Mouse (Mus musculus): ENCODE data around the gene Cxcl3. TPM values are rescaled to one million over a fixed set of nuclear protein-coding genes. Genes with fewer than 3 reads are reported as not detected.

Gene Cxcl3
- not detected for total RNA-seq (2021)
- long read RNA-seq, result 0 reads

DNA sequence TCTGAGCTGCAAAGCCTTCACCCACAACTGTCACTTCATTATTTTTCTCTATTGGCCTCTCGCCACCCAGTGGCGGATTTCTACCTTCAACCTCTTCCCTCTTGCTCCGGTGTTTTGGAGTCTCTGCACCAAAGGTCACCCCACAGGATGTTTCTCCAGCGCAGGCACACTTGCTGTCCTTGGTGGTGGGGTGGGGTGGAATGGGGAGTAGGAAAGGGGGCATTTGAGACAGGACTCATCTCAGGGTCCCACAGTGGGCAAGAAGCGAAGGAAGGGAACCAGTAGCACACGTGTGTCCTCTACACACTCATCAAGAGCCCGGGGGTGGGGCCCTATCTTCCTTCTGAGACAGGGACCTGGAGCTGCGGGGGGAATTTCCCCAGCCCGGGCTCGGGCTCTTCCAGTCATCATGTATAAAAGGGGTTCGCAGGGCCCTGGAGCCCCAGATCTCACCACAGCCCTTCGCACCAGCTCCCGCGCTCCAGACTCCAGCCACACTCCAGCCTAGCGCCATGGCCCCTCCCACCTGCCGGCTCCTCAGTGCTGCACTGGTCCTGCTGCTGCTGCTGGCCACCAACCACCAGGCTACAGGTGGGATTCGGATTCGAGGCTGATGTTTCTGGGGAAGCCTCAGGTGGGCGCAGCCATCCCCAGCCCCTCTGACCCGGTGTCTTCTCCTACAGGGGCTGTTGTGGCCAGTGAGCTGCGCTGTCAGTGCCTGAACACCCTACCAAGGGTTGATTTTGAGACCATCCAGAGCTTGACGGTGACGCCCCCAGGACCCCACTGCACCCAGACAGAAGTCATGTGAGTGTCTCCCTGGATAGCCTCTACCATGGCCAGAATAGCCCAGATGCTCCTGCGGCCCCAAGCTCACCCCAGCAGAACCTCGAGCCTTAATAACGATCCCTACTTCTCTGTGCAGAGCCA is at the start of gene Cxcl3:
Gene Cxcl3 (plus strand): TSS at position 445 of the 930 bp plus-strand sequence.
- DNase-seq (ENCODE audit: low spot score in 2 of 2), result peak in 1 of 2 experiments; percentile 19

DNA sequence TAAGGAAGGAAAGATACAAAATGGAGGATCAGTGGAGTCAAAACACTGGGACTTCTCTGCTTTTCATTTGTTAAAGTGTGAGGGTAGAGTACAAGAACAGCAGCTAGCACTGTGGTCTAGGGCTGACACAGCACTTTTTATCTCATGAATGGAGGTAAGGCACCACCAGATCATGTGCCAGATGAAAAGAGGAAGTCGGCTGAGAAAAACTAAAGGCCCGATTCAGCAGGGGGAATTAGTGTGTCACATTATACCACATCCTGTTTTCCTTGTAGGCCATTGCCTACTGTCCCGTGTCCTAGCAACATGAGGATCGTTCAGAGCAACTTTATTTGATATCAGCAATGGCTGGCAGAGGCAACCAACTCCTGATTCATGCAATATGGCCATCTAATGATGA is 43.9 kb upstream of the Cxcl3 start:
- DNase-seq (ENCODE audit: low spot score in 2 of 2), result no peak

DNA sequence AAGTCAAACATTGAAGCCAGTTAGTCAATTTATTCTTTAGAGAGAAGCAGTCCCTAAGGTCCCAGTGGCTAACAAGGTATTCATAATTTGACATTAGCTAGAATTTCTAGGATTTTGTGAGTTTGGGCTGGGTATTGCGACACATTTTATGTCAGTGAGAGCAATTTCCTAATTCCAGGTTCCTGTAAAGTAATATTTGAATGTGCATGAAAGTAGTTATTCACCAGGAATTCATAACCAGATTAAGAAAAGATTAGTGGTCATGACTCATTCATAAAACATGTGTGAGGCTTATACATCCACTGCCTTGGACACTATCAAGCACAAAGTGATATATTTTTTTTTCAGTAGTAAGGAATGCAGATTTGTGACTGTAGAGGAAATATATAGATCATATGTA is 32.0 kb upstream of the Cxcl3 start:
- DNase-seq (ENCODE audit: low spot score in 2 of 2), result no peak

DNA sequence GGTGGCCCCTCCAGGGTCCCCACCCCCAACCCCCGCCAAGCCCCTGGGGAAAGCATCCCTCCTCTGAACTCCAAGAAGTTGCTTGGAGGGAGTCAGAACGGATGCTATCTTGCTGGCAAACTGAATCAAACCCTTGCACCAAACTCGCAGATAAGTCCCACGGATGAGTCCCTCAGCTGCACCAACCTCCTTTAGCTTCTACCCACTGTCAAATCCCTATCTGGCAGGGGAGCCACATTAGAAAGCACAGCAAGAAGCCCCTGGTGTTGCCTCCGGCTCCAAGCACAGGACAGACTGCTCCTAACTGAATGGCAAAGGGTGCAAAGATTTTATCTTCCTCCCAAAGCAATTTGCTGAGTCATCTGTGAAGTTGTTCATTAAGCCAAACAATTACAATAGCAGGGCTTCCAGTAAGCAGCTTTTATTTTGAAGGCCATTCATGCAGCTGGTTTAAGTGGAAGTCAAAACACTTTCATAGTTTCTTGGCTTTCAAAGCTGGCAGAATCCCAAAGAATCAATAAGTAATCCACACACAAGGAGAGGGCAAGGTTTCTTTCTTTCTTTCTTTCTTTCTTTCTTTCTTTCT is 27.8 kb upstream of the Cxcl3 start:
- no peak for DNase-seq (ENCODE audit: low spot score in 2 of 2)

DNA sequence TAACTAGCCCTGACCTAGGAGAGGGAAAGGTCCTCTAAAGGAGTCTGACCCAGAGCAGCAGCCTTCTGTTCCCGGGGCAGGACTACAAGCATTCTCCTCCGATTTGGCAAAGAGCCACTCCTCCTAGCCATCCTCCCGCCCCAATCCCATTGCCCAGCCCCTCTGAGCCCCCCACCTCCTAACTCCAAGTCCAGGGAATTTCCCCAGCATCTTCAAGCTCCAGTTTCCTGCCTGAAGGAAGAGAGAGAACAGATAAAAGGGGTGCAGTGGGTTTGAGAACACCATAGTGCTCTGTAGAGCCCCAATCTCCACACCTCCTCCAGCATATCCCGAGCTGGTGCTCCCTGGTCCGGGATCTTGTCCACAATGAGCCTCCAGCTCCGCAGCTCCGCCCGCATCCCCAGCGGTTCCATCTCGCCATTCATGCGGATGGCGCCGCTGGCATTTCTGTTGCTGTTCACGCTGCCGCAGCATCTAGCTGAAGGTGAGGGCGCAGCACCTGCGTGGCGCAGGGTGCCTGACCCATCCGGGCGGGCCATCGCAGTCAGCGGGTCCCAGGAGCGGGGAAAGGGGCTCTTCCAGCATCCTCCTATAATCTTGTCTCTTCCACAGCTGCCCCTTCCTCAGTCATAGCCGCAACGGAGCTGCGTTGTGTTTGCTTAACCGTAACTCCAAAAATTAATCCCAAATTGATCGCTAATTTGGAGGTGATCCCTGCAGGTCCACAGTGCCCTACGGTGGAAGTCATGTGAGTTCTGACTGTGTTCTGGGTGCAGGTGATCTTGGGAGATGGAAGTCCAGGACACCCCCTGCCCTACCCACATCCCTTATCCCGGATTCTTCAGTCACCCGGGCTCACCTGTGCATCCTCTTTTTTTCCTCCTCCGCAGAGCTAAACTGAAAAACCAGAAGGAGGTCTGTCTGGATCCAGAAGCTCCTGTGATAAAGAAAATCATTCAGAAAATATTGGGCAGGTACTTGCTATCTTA is 26.5 kb upstream of the Cxcl3 start, which contains the start of gene Cxcl5:
Gene Cxcl5 (plus strand): TSS at position 284 of the 989 bp plus-strand sequence.
- DNase-seq (ENCODE audit: low spot score in 2 of 2), result peak; percentile 11 to 23

DNA sequence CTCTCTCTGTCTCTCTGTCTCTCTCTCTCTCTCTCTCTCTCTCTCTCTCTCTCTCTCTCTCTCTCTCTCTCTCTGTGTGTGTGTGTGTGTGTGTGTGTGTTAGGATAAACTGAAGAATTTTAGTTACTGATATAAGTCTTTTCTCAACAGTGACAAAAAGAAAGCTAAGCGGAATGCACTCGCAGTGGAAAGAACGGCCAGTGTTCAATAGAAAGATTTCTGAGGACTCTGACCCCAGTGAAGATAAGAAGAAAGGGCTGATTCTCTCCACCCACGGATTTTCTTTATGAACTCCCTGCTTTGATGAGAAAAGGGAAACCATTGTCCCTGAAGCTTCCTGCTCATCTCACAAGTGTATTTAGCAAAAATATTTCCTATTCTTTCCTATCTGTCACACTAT is 25.6 kb upstream of the Cxcl3 start:
- DNase-seq (ENCODE audit: low spot score in 2 of 2), result no peak

DNA sequence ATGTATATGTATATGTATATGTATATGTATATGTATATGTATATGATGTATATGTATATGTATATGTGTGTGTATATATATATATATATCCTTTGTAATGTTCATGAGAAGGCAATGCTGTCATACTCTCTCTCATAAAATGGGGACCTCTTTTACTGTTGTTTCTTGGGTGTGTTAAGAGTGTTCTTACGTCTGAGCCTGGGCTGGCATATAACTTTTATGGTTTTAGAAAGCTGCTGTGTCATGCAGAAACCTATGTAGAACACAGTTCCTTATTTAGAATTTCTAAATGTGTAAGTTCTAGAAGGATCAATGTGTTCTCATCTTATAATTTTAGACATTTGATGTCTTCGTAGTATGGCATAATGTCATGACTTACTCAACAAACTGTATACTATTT is 25.1 kb upstream of the Cxcl3 start:
- no peak for DNase-seq (ENCODE audit: low spot score in 2 of 2)

DNA sequence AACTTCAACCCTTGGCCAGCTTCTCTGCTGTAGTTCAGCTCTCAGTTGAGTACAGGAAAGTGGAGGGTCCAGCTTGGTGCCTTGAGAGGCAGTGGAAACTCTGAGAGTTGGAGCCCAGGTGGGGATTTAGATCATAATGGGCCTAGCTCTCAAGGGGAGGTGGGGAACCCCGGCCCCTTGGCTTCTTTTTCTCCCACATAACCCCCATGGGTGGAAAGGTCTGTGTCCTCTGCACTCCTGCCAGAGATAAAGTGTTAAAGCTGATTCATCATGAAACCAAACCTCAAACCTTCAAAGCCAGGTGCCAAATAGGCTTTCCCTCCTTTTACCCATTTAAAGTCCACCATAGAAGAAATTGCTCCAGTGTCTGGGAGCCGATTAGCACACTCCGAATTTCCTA is 24.1 kb upstream of the Cxcl3 start:
- DNase-seq (ENCODE audit: low spot score in 2 of 2), result no peak

DNA sequence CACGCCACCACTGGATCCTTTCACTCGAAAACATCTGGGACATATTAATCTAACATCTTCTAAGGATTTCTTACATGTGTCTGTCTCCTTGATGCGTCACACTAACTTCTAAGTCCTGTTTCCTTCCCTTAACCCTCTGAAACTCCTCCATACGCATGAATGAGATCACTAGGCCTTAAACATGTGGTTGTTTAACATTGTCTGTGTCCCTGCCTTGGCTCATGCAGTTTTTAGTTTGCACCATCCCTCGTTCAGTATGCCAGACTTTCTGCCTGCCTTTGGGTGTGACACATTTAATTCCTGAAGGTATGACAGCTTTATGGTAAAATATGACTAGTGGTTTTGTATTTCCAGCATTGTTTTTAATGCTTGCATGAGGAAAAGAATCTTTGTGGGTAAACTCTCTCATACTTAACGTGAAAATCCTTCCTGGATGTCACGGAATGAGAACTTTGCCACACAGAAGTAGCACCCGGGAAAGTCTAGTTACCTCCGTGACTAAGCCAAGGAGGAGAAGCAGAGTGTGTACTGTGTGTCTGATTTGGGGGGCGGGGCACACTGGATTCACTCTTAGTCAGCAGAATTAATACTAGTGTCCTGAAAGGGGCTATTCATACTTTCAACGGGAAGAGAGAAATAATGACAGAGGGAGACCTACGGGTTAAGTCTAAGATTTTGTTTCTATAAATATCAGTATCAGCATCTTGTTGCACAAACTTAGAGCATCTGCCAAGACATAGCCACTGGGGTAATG is 21.8 kb upstream of the Cxcl3 start:
- no peak for DNase-seq (ENCODE audit: low spot score in 2 of 2)

DNA sequence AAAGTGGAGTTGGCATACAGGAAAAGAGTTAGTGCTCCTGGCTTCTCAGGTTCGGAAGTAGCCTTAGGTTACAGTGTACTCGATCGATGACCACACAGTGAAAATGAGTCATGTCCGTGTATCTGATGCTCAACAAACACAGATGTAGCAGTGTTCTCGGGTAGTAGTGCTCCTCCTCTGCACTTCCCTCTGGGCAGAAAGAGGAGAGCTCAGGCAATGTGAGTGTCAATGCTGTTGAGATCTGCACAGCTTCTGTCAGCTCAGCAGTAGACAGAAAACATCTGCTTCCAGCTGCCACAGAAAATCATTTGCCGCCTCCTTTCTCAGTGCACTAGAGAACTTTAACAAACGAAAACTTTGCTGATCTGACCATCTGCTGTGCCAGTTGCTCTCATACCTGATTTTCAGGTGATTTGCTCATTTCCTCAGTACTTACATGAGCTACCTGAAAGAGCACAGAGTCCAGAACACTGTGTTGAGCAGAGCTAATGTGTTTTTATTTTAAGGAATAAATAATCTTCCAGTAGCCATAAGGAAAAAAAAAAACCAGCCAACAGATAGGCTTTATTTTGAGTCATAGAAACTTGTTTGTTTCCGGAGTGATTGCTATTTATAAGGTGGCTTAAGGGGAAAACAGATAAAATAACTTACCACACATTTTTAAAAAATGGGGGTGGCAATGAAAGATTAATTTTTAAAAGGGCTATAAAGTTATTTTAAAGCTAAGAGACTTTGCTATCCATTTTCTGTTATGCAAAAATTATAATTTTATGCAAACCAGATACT is 19.9 kb upstream of the Cxcl3 start:
- no peak for DNase-seq (ENCODE audit: low spot score in 2 of 2)

DNA sequence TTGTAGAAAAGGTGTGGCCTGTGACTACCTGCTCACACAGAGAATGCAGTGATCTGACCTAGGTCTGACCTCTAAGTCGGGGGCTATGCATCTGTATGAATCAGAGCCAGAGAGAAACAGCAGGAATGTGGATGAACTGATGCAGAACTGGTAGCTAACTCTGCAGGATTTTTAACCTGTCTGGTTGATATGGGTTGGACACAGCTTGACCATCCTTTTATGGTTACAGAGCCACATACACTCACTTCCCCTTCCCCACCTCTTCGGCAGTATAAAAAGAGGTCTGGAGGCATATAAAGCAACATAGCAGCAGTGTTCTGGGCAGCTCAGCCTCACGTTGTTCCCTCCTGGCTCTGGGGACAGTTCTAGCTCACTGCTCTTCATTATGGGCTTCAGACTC is 17.7 kb upstream of the Cxcl3 start, which contains the start of gene Ppbp:
Gene Ppbp (plus strand): TSS at position 301 of the 400 bp plus-strand sequence.
- DNase-seq (ENCODE audit: low spot score in 2 of 2), result no peak

DNA sequence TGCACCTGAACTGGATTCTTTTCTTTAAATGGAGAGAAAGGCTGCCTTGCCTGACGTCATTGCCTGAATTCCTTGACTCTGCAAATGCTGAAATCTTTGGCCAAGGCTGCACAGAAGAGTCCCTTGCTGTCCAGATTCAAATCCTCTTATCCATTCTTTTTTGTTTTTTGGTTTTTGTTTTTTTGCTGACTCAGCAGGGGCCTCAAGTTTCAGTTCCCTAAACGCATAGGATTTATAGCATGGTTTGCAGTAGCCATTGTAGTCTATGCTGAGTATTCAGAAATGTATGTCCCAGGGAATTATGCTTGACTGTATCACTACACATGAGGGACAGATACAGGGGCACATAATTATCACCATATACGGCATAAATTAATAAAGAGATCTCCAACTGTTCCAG is 14.5 kb upstream of the Cxcl3 start:
- DNase-seq (ENCODE audit: low spot score in 2 of 2), result no peak

DNA sequence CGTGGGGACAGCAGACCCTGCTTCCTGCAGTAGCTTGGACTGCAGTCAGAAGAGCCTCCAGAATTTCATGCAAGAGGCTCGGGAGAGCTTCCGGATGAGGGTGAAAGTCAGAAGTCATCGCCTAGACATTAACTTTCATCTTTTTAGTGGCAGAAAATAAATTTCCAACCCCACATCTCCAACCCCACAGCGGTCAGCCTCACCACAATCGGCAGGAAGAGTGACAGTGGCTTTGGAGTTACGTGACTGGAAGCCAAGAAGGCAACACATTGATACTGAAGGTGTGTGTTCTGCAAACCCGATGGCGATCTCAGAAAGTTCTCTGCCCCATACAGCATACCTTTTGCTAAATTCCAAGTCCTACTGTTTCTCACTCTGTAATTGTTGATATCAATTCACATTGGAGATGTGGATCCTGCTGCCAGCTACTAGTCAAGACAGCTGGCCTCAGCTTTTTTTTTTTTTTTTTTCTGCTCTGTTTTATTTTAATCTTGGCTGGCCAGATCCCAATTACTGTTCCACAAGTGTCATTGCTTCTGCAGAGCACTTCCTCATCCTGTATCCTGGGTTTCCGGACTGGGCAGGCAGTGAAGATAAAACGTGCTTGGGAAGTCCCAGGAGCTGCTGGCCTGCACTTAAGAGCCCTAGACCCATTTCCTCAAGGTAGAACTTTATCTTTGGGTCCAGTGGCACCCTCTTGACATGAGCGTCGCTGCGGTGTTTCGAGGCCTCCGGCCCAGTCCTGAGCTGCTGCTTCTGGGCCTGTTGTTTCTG is 13.8 kb upstream of the Cxcl3 start, which contains the start of gene Pf4:
Gene Pf4 (plus strand): TSS at position 556 of the 774 bp plus-strand sequence.
- no peak for DNase-seq (ENCODE audit: low spot score in 2 of 2)

DNA sequence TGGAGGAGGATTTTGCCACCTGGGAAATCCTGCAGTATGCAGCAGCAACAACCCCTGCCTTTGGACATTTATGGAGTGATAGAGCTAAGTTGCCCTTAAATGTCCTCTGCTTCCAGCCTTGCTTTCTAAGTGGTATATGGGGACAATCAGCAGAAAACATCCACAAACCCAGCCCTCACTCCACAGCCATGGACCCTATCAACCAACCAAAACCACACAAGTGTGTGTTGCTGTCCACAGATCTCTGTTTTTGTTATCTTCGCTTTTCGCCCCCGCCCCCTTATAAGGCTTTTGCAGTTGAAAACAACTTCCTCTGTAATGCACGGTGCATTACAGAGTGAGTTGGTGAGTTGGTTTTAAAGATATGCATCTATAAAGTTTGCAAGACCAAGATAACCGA is 10.3 kb upstream of the Cxcl3 start:
- no peak for DNase-seq (ENCODE audit: low spot score in 2 of 2)

DNA sequence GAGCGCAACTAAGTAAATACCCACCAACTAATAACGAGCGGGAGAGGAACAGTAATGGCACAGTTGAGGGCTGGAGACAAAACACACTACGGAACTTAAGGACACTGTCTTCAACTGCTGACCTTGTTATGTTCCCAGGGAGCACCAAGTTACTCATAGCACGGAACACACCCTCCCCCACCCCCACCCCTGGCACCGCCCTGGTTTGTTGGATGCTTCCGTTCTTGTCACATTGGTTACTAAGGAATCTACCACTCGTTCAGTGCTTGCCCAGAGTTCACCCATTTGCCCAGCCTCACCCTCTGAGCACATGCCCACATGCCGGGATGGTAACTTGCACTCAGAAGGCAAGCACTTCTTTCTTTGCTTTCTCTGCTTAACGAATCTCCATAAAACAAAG is 8.3 kb upstream of the Cxcl3 start:
- DNase-seq (ENCODE audit: low spot score in 2 of 2), result no peak

DNA sequence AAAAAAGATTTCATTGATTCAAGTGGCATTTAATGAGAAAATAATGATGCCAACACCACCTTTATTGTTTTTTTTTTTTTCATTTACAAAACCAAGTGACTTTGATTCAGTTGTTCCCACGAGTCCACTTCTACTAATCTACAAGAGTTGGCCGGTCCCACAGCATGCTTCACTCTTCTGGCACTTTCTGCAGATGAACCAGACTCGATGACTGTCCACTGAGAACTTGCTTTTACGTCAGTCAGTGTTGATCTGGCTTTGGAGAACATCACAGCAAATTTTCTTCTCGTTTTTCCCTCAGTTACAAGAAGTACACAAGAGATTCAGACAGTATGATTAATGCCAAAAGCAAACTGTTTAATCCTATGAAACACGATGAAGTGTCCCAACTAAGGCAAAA is 7.0 kb upstream of the Cxcl3 start:
- DNase-seq (ENCODE audit: low spot score in 2 of 2), result no peak

DNA sequence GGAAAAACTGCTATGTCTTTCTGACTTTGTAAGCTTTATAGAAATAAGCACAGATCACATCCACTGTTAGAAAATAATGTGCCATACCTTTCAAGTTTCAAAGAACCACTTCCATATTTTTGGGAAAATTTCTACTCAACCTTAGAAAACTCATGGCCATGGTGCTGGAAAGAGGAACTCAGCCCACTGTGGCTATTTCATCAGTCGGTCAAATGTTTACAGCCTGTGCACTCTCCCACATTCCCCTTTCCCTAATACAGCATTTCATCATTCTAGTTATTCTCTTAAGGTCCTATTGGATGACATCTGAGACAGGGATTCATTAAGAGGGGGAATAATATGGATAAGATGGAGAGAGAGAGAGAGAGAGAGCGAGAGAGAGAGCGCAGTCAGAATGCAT is 2.2 kb upstream of the Cxcl3 start:
- DNase-seq (ENCODE audit: low spot score in 2 of 2), result no peak

DNA sequence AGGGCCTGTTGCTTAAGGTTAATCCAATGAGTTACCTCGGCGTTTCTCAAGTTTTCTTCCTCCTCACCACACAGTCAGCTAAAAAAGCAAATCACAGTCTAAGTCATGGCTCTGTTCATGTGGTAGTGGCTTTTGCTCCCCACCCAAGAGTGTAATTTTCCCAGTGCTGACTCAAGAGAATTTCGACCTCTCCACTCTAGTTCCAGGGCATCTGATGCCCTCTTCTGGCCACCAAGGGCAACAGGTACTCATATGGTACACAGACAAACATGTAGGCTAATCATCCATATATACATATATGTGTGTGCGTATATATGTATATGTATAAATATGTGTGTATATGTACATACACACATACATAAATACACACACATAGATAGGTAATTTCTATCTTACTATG is 2.2 kb downstream of the Cxcl3 start:
- DNase-seq (ENCODE audit: low spot score in 2 of 2), result no peak

All from layer of hippocampus, postnatal 10 days (tissue).